In the genomic region with DNA sequence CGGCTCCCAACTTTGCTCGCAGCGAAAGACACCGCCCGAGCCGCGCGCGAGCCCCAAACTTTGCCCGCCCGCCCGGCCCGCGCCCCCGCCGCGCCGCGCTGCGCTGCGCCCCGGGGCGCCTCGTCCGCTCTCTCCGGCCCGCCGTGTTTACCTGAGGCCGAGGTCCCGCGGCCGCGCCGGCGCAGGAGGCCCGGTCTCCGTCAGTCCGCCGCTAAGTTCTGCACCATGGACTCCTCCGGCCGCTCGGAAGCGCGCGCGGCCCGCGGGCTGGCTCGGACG, we compare ENCODE assay signal across 8 mouse cellular contexts. TPM values are rescaled to one million over a fixed set of nuclear protein-coding genes. Genes with fewer than 3 reads are reported as not detected.
DNase-seq lines count a peak whose midpoint lies in the region; ATAC-seq and TF ChIP-seq lines count a peak whose summit lies in the region.

No protein-coding gene starts in this region.

- peak overlapping the region; percentile 60 for H3K4me2 ChIP-seq in embryonic facial prominence, embryonic 14.5 days (ENCODE audit: low read depth, low read length)
- H3K4me2 ChIP-seq in intestine, embryonic 15.5 days (replicated peaks) = peak overlapping the region; percentile 59; the same call in 1 of the 2 replicates
- peak overlapping the region; percentile 74 for H3K4me2 ChIP-seq in neural tube, embryonic 13.5 days

- peak overlapping the region; percentile 100 for H3K27ac ChIP-seq in embryonic facial prominence, embryonic 14.5 days (replicated peaks; ENCODE audit: low read depth, low read length)
- peak overlapping the region; percentile 100 for H3K27ac ChIP-seq in intestine, embryonic 15.5 days
- H3K27ac ChIP-seq in neural tube, embryonic 13.5 days (replicated peaks) = peak overlapping the region; percentile 96

- ATAC-seq in embryonic facial prominence, embryonic 14.5 days (ENCODE audit: low read depth) = no peak; the same call in 1 of the 2 replicates
- ATAC-seq in intestine, embryonic 15.5 days = no peak
- no peak for ATAC-seq in neural tube, embryonic 13.5 days (ENCODE audit: low read depth)

- DNase-seq in lung, adult 2 months = no peak
- no peak for DNase-seq in lung, postnatal 10 days
- DNase-seq in embryonic facial prominence, embryonic 14.5 days (ENCODE audit: low spot score) = no peak
- DNase-seq in right cerebral cortex, postnatal 4 days = no peak
- DNase-seq in gastrocnemius, postnatal 36 days = no peak
- no peak for DNase-seq in layer of hippocampus, adult 11-12 months (ENCODE audit: low spot score)

- peak overlapping the region; percentile 87 for H3K4me3 ChIP-seq in lung, adult 2 months (replicated peaks; ENCODE audit: extremely low read depth, low read depth, low read length)
- peak overlapping the region; percentile 93 for H3K4me3 ChIP-seq in embryonic facial prominence, embryonic 14.5 days (ENCODE audit: low read depth, low read length)
- H3K4me3 ChIP-seq in intestine, embryonic 15.5 days (replicated peaks) = peak overlapping the region; percentile 94
- peak overlapping the region; percentile 87 for H3K4me3 ChIP-seq in neural tube, embryonic 13.5 days

- intact Hi-C loops in gastrocnemius, postnatal 36 days (cut with DNase I) = loop anchor here (5.0 kb wide), 1 partner anchor 173 kb away; a partner anchor contains a TSS

- no peaks in the 10 kb centered on the region for H3K27me3 ChIP-seq in embryonic facial prominence, embryonic 14.5 days (replicated peaks; ENCODE audit: control insufficient read depth, insufficient read depth, low read length)
- no peaks in the 10 kb centered on the region for H3K27me3 ChIP-seq in intestine, embryonic 15.5 days (replicated peaks)
- H3K27me3 ChIP-seq in neural tube, embryonic 13.5 days = no peaks in the 10 kb centered on the region

- H3K36me3 ChIP-seq in embryonic facial prominence, embryonic 14.5 days (ENCODE audit: control insufficient read depth, insufficient read depth, low read length) = peaks cover 15% of the 10 kb centered on the region; the same call in 1 of the 2 replicates
- no peaks in the 10 kb centered on the region for H3K36me3 ChIP-seq in intestine, embryonic 15.5 days
- no peaks in the 10 kb centered on the region for H3K36me3 ChIP-seq in neural tube, embryonic 13.5 days

- H3K9me3 ChIP-seq in embryonic facial prominence, embryonic 14.5 days (ENCODE audit: control insufficient read depth, low read length) = no peaks in the 10 kb centered on the region
- no peaks in the 10 kb centered on the region for H3K9me3 ChIP-seq in intestine, embryonic 15.5 days
- H3K9me3 ChIP-seq in neural tube, embryonic 13.5 days = no peaks in the 10 kb centered on the region

- no peak for TF ChIP-seq POLR2A in lung, adult 2 months (IDR thresholded peaks at IDR 0.05; ENCODE audit: borderline replicate concordance, extremely low read depth, low read depth, low read length)

- TF ChIP-seq CTCF in lung, adult 2 months (IDR thresholded peaks at IDR 0.05; ENCODE audit: insufficient read depth, low read length) = no peak

- 1% methylated on average over 30 of the region's 50 CpGs for WGBS in lung, adult 2 months
- no CpG with 5 or more reads among the region's 50 CpGs for WGBS in embryonic facial prominence, embryonic 14.5 days
- 0% methylated on average over 47 of the region's 50 CpGs for WGBS in intestine, embryonic 15.5 days
- WGBS in neural tube, embryonic 13.5 days = under 1% methylated on average over 49 of the region's 50 CpGs

- H3K4me1 ChIP-seq in lung, adult 2 months (ENCODE audit: control insufficient read depth, insufficient read depth, low read length) = peaks cover 18% of the 10 kb centered on the region
- H3K4me1 ChIP-seq in embryonic facial prominence, embryonic 14.5 days (ENCODE audit: control insufficient read depth, insufficient read depth, low read length) = peaks cover 26% of the 10 kb centered on the region
- H3K4me1 ChIP-seq in intestine, embryonic 15.5 days (replicated peaks) = peaks cover 17% of the 10 kb centered on the region; the same call in 1 of the 2 replicates
- peaks cover 44% of the 10 kb centered on the region for H3K4me1 ChIP-seq in neural tube, embryonic 13.5 days (replicated peaks)

- peak overlapping the region; percentile 99 for H3K9ac ChIP-seq in embryonic facial prominence, embryonic 14.5 days (ENCODE audit: low read depth, low read length)
- peak overlapping the region; percentile 98 for H3K9ac ChIP-seq in intestine, embryonic 15.5 days
- H3K9ac ChIP-seq in neural tube, embryonic 13.5 days = peak overlapping the region; percentile 92

RNA-seq across cellular contexts. Expression of a gene that starts 0.3 kb away (rescaled TPM):
- polyA plus RNA-seq in lung, adult 2 months (2012; rRNA removed) = 21.3 and 24.6 TPM in 2 replicates
- polyA plus RNA-seq in embryonic facial prominence, embryonic 14.5 days (2014; fragmentation: Nextera tagmentation; extraction: Ambion mirVana) = 80.3 and 83.9 TPM in 2 replicates
- polyA plus RNA-seq in intestine, embryonic 15.5 days (2015; fragmentation: Nextera tagmentation; extraction: Ambion mirVana) = 89.8 and 102 TPM in 2 replicates
- polyA plus RNA-seq in neural tube, embryonic 13.5 days (2015; fragmentation: Nextera tagmentation; extraction: Ambion mirVana) = 53.3 and 55.9 TPM in 2 replicates
- total RNA-seq in gastrocnemius, postnatal 36 days (2021) = 10 to 100 TPM; 29.2 to 35.8 TPM
